Mouse (Mus musculus): ENCODE measurements around the gene Nectin1. TPM values are rescaled to one million over a fixed set of nuclear protein-coding genes. Genes with fewer than 3 reads are reported as not detected.

The Nectin1 gene
- polyA plus RNA-seq, 1 experiment from 2014 or later, result 11.1 TPM

GRCm38 (mm10) chr9:43713432-43713831 lies 30.4 kb upstream of the Nectin1 start:
- Histone ChIP-seq H3K4me2 (replicated peaks; ENCODE audit: low read depth, low read length) (no peak overlapping the region), H3K27me3 (ENCODE audit: control insufficient read depth, insufficient read depth, low read length) (no peaks in the 10 kb centered on the region), H3K9ac (replicated peaks; ENCODE audit: low read depth, low read length) (no peak overlapping the region), H3K4me3 (ENCODE audit: low read depth, low read length) (no peak overlapping the region), H3K36me3 (ENCODE audit: control insufficient read depth, insufficient read depth, low read length) (no peaks in the 10 kb centered on the region), H3K9me3 (ENCODE audit: control insufficient read depth, low read depth, low read length) (no peaks in the 10 kb centered on the region), H3K4me1 (ENCODE audit: control insufficient read depth, insufficient read depth, low read length) (no peaks in the 10 kb centered on the region), H3K27ac (ENCODE audit: low read length) (no peak overlapping the region)
- WGBS, result 55% methylated on average over 3 of the region's 3 CpGs
- no peak for ATAC-seq (ENCODE audit: insufficient number of reproducible peaks, insufficient read depth, low FRiP score, low read depth)

- Histone ChIP-seq H3K36me3 (ENCODE audit: control insufficient read depth, insufficient read depth, low read length) (no peaks in the 10 kb centered on the region), H3K4me1 (ENCODE audit: control insufficient read depth, insufficient read depth, low read length) (no peaks in the 10 kb centered on the region), H3K4me2 (replicated peaks; ENCODE audit: low read depth, low read length) (no peak overlapping the region), H3K27ac (ENCODE audit: low read length) (no peak overlapping the region), H3K4me3 (ENCODE audit: low read depth, low read length) (no peak overlapping the region), H3K27me3 (ENCODE audit: control insufficient read depth, insufficient read depth, low read length) (no peaks in the 10 kb centered on the region), H3K9me3 (ENCODE audit: control insufficient read depth, low read depth, low read length) (no peaks in the 10 kb centered on the region), H3K9ac (replicated peaks; ENCODE audit: low read depth, low read length) (no peak overlapping the region)
- 67% methylated on average over 4 of the region's 4 CpGs for WGBS
- no peak for ATAC-seq (ENCODE audit: insufficient number of reproducible peaks, insufficient read depth, low FRiP score, low read depth)
Measured at GRCm38 (mm10) chr9:43719407-43719839, 24.4 kb upstream of the Nectin1 start.

- Histone ChIP-seq H3K4me1 (ENCODE audit: control insufficient read depth, insufficient read depth, low read length) (no peaks in the 10 kb centered on the region), H3K9ac (replicated peaks; ENCODE audit: low read depth, low read length) (no peak overlapping the region), H3K4me3 (ENCODE audit: low read depth, low read length) (no peak overlapping the region), H3K36me3 (ENCODE audit: control insufficient read depth, insufficient read depth, low read length) (no peaks in the 10 kb centered on the region), H3K4me2 (replicated peaks; ENCODE audit: low read depth, low read length) (no peak overlapping the region), H3K9me3 (ENCODE audit: control insufficient read depth, low read depth, low read length) (no peaks in the 10 kb centered on the region), H3K27ac (ENCODE audit: low read length) (no peak overlapping the region), H3K27me3 (ENCODE audit: control insufficient read depth, insufficient read depth, low read length) (no peaks in the 10 kb centered on the region)
- ATAC-seq (ENCODE audit: insufficient number of reproducible peaks, insufficient read depth, low FRiP score, low read depth), result peak; percentile 28; the same call in 1 of the 2 replicates
- 60% methylated on average over 1 of the region's 1 CpGs for WGBS
Measured at GRCm38 (mm10) chr9:43720046-43720445, 23.7 kb upstream of the Nectin1 start.

- H3K9ac ChIP-seq (replicated peaks; ENCODE audit: low read depth, low read length), result no peak overlapping the region
- 12% methylated on average over 4 of the region's 4 CpGs for WGBS
- H3K36me3 ChIP-seq (ENCODE audit: control insufficient read depth, insufficient read depth, low read length), result no peaks in the 10 kb centered on the region
- H3K4me3 ChIP-seq (ENCODE audit: low read depth, low read length), result no peak overlapping the region
- H3K27me3 ChIP-seq (ENCODE audit: control insufficient read depth, insufficient read depth, low read length), result no peaks in the 10 kb centered on the region
- no peaks in the 10 kb centered on the region for H3K4me1 ChIP-seq (ENCODE audit: control insufficient read depth, insufficient read depth, low read length)
- no peaks in the 10 kb centered on the region for H3K9me3 ChIP-seq (ENCODE audit: control insufficient read depth, low read depth, low read length)
- no peak overlapping the region for H3K27ac ChIP-seq (ENCODE audit: low read length)
- ATAC-seq (ENCODE audit: insufficient number of reproducible peaks, insufficient read depth, low FRiP score, low read depth), result no peak
- no peak overlapping the region for H3K4me2 ChIP-seq (replicated peaks; ENCODE audit: low read depth, low read length)
Measured at GRCm38 (mm10) chr9:43724093-43724492, 19.7 kb upstream of the Nectin1 start.

GRCm38 (mm10) chr9:43729450-43730266 lies 14.1 kb upstream of the Nectin1 start:
- Histone ChIP-seq H3K4me2 (replicated peaks; ENCODE audit: low read depth, low read length) (no peak overlapping the region), H3K9me3 (ENCODE audit: control insufficient read depth, low read depth, low read length) (no peaks in the 10 kb centered on the region), H3K36me3 (ENCODE audit: control insufficient read depth, insufficient read depth, low read length) (no peaks in the 10 kb centered on the region), H3K27ac (ENCODE audit: low read length) (no peak overlapping the region), H3K27me3 (ENCODE audit: control insufficient read depth, insufficient read depth, low read length) (no peaks in the 10 kb centered on the region), H3K4me1 (ENCODE audit: control insufficient read depth, insufficient read depth, low read length) (peaks cover 10% of the 10 kb centered on the region; the same call in 1 of the 2 replicates), H3K9ac (replicated peaks; ENCODE audit: low read depth, low read length) (no peak overlapping the region), H3K4me3 (ENCODE audit: low read depth, low read length) (no peak overlapping the region)
- WGBS, result 10% methylated on average over 10 of the region's 10 CpGs
- ATAC-seq (ENCODE audit: insufficient number of reproducible peaks, insufficient read depth, low FRiP score, low read depth), result peak; percentile 81

GRCm38 (mm10) chr9:43730284-43731027 lies 13.3 kb upstream of the Nectin1 start:
- Histone ChIP-seq H3K27me3 (ENCODE audit: control insufficient read depth, insufficient read depth, low read length) (no peaks in the 10 kb centered on the region), H3K4me3 (ENCODE audit: low read depth, low read length) (no peak overlapping the region), H3K9ac (replicated peaks; ENCODE audit: low read depth, low read length) (no peak overlapping the region), H3K4me2 (replicated peaks; ENCODE audit: low read depth, low read length) (no peak overlapping the region), H3K4me1 (ENCODE audit: control insufficient read depth, insufficient read depth, low read length) (peaks cover 10% of the 10 kb centered on the region; the same call in 1 of the 2 replicates), H3K36me3 (ENCODE audit: control insufficient read depth, insufficient read depth, low read length) (no peaks in the 10 kb centered on the region), H3K9me3 (ENCODE audit: control insufficient read depth, low read depth, low read length) (no peaks in the 10 kb centered on the region), H3K27ac (ENCODE audit: low read length) (no peak overlapping the region)
- WGBS, result 17% methylated on average over 22 of the region's 22 CpGs
- peak; percentile 15; the same call in 1 of the 2 replicates for ATAC-seq (ENCODE audit: insufficient number of reproducible peaks, insufficient read depth, low FRiP score, low read depth)

- H3K27ac ChIP-seq (ENCODE audit: low read length), result no peak overlapping the region
- H3K9ac ChIP-seq (replicated peaks; ENCODE audit: low read depth, low read length), result no peak overlapping the region
- ATAC-seq (ENCODE audit: insufficient number of reproducible peaks, insufficient read depth, low FRiP score, low read depth), result no peak
- H3K4me3 ChIP-seq (ENCODE audit: low read depth, low read length), result no peak overlapping the region
- no peaks in the 10 kb centered on the region for H3K9me3 ChIP-seq (ENCODE audit: control insufficient read depth, low read depth, low read length)
- no peaks in the 10 kb centered on the region for H3K27me3 ChIP-seq (ENCODE audit: control insufficient read depth, insufficient read depth, low read length)
- WGBS, result 64% methylated on average over 6 of the region's 6 CpGs
- H3K36me3 ChIP-seq (ENCODE audit: control insufficient read depth, insufficient read depth, low read length), result no peaks in the 10 kb centered on the region
- peaks cover 10% of the 10 kb centered on the region; the same call in 1 of the 2 replicates for H3K4me1 ChIP-seq (ENCODE audit: control insufficient read depth, insufficient read depth, low read length)
- no peak overlapping the region for H3K4me2 ChIP-seq (replicated peaks; ENCODE audit: low read depth, low read length)
Measured at GRCm38 (mm10) chr9:43731880-43732279, 11.9 kb upstream of the Nectin1 start.

- Histone ChIP-seq H3K4me1 (ENCODE audit: control insufficient read depth, insufficient read depth, low read length) (peaks cover 14% of the 10 kb centered on the region; the same call in 1 of the 2 replicates), H3K27ac (ENCODE audit: low read length) (no peak overlapping the region), H3K36me3 (ENCODE audit: control insufficient read depth, insufficient read depth, low read length) (no peaks in the 10 kb centered on the region), H3K4me3 (ENCODE audit: low read depth, low read length) (no peak overlapping the region), H3K27me3 (ENCODE audit: control insufficient read depth, insufficient read depth, low read length) (no peaks in the 10 kb centered on the region), H3K4me2 (replicated peaks; ENCODE audit: low read depth, low read length) (no peak overlapping the region), H3K9me3 (ENCODE audit: control insufficient read depth, low read depth, low read length) (no peaks in the 10 kb centered on the region), H3K9ac (replicated peaks; ENCODE audit: low read depth, low read length) (no peak overlapping the region)
- WGBS, result 47% methylated on average over 8 of the region's 8 CpGs
- no peak for ATAC-seq (ENCODE audit: insufficient number of reproducible peaks, insufficient read depth, low FRiP score, low read depth)
Measured at GRCm38 (mm10) chr9:43732671-43733070, 11.1 kb upstream of the Nectin1 start.
